Mouse (Mus musculus) midbrain, embryonic 15.5 days (tissue): Measurements from ENCODE around the gene Gm4779. TPM values are rescaled to one million over a fixed set of nuclear protein-coding genes. Genes with fewer than 3 reads are reported as not detected.

Source experiments
- ATAC-seq: fragments of 200-750 bp; cut with Nextera tagmentation; replicated peaks from 2 replicates; pipeline ENCODE4 v1.8.0; 2017; ENCODE audit warnings: moderate TSS enrichment
- H3K27ac ChIP-seq: fragments of 300-500 bp; sonication (generic); 2 replicates; pipeline ENCODE4 v1.5.1; 2015; ENCODE audit warnings: mild to moderate bottlenecking, inconsistent platforms
- H3K27me3 ChIP-seq: fragments of 300-500 bp; sonication (generic); replicated peaks from 2 replicates; pipeline ENCODE4 v1.6.1; 2015; ENCODE audit warnings: inconsistent platforms
- H3K36me3 ChIP-seq: fragments of 300-500 bp; sonication (generic); replicated peaks from 2 replicates; pipeline ENCODE4 v1.6.1; 2015; ENCODE audit warnings: inconsistent platforms
- H3K4me1 ChIP-seq: fragments of 300-500 bp; sonication (generic); 2 replicates; pipeline ENCODE4 v1.6.1; 2015; ENCODE audit warnings: inconsistent platforms
- H3K4me2 ChIP-seq: fragments of 300-500 bp; sonication (generic); 2 replicates; pipeline ENCODE4 v1.6.1; 2015; ENCODE audit warnings: inconsistent platforms, mild to moderate bottlenecking, moderate library complexity
- H3K4me3 ChIP-seq: fragments of 300-500 bp; sonication (generic); 2 replicates; pipeline ENCODE4 v1.5.1; 2015; ENCODE audit warnings: mild to moderate bottlenecking, inconsistent platforms
- H3K9ac ChIP-seq: fragments of 300-500 bp; sonication (generic); 2 replicates; pipeline ENCODE4 v1.6.1; 2015; ENCODE audit warnings: mild to moderate bottlenecking, inconsistent platforms
- H3K9me3 ChIP-seq: fragments of 300-500 bp; sonication (generic); 2 replicates; pipeline ENCODE4 v1.6.1; 2016; ENCODE audit warnings: inconsistent platforms
- WGBS: fragments of 180-500 bp; shearing (Covaris S2); methylation state at CpG from one replicate; pipeline ENCODE4 v1.1.7; 2015; ENCODE audit warnings: mixed read lengths; 5-methylcytosine and 5-hydroxymethylcytosine counted together
- polyA plus RNA-seq: library from polyadenylated mRNA; unstranded; fragments of >200 nt; fragmentation: Nextera tagmentation; extraction: Ambion mirVana; gene quantifications from 2 replicates; pipeline ENCODE4 v1.2.1, GENCODE M21; 2015

Gm4779 gene
- polyA plus RNA-seq, 1 experiment from 2014 or later = 0.10 TPM

- 62% methylated on average over 4 of the region's 4 CpGs for WGBS
- Histone ChIP-seq H3K27me3 (peaks cover 10% of the 10 kb centered on the region; the same call in 1 of the 2 replicates), H3K4me1 (no peaks in the 10 kb centered on the region), H3K9me3 (no peaks in the 10 kb centered on the region), H3K4me3 (no peak overlapping the region), H3K36me3 (no peaks in the 10 kb centered on the region), H3K4me2 (no peak overlapping the region), H3K27ac (no peak overlapping the region), H3K9ac (no peak overlapping the region)
- ATAC-seq = no peak
Observed at GRCm38 (mm10) chrX:101750144-101750543, 44.1 kb downstream of the Gm4779 start.

- H3K4me1 ChIP-seq = peaks cover 3% of the 10 kb centered on the region; the same call in 1 of the 2 replicates
- ATAC-seq = peak; percentile 67
- no peaks in the 10 kb centered on the region for H3K9me3 ChIP-seq
- peaks cover 4% of the 10 kb centered on the region; the same call in 1 of the 2 replicates for H3K27me3 ChIP-seq
- no peak overlapping the region for H3K4me3 ChIP-seq
- H3K36me3 ChIP-seq = no peaks in the 10 kb centered on the region
- no peak overlapping the region for H3K9ac ChIP-seq
- H3K27ac ChIP-seq = peak overlapping the region; percentile 82
- 34% methylated on average over 2 of the region's 2 CpGs for WGBS
- H3K4me2 ChIP-seq = no peak overlapping the region
Observed at GRCm38 (mm10) chrX:101741064-101741433, 53.2 kb downstream of the Gm4779 start.

GRCm38 (mm10) chrX:101740335-101741063 lies 53.7 kb downstream of the Gm4779 start:
- Histone ChIP-seq H3K4me2 (no peak overlapping the region), H3K4me1 (peaks cover 3% of the 10 kb centered on the region; the same call in 1 of the 2 replicates), H3K9me3 (no peaks in the 10 kb centered on the region), H3K27me3 (peaks cover 4% of the 10 kb centered on the region; the same call in 1 of the 2 replicates), H3K27ac (peak overlapping the region; percentile 82), H3K36me3 (no peaks in the 10 kb centered on the region), H3K4me3 (no peak overlapping the region), H3K9ac (no peak overlapping the region)
- ATAC-seq = peak; percentile 96
- WGBS = 32% methylated on average over 6 of the region's 6 CpGs

Other genes starting within 250 kb of the Gm4779 start
- 203 and 222 TPM in 2 replicates for gene Ogt, start 154.4 kb downstream of the Gm4779 start, polyA plus RNA-seq
- gene Cxcr3, start 60.2 kb downstream of the Gm4779 start, polyA plus RNA-seq = 0.25 and 0.57 TPM in 2 replicates
- not detected in 2 replicates for gene 8030474K03Rik, start 233 bp upstream of the Gm4779 start, polyA plus RNA-seq
- 7.0 and 7.6 TPM in 2 replicates for gene Nhsl2, start 55.0 kb upstream of the Gm4779 start, polyA plus RNA-seq